Mouse (Mus musculus) embryonic stem cell, embryonic (primary cell): ENCODE measurements at regions not wholly inside any gene's neighbourhood (a gene's known extent, or its start where the extent isn't known, plus 50 kb on each side); places are given as distances from the start of the nearest gene placed in this dataset.

Experiments
- CTCF ChIA-PET, 4 experiments: fragments of 300-600 bp in 2 of 4; fragments of 350-600 bp in 2 of 4; sonication (Branson Sonifier 250); formaldehyde crosslinking; loops; one replicate each; lab custom pipeline; 2022; ENCODE audit warnings: inconsistent platforms in 2 of 4; lab: Charles Lee
- POLR2A ChIA-PET, 4 experiments: fragments of 300-600 bp in 2 of 4; fragments of 350-600 bp in 2 of 4; sonication (Branson Sonifier 250); formaldehyde crosslinking; loops; one replicate each; lab custom pipeline; 2022; ENCODE audit warnings: antibody characterized with exemption in 4 of 4, inconsistent platforms in 1 of 4; lab: Charles Lee

DNA sequence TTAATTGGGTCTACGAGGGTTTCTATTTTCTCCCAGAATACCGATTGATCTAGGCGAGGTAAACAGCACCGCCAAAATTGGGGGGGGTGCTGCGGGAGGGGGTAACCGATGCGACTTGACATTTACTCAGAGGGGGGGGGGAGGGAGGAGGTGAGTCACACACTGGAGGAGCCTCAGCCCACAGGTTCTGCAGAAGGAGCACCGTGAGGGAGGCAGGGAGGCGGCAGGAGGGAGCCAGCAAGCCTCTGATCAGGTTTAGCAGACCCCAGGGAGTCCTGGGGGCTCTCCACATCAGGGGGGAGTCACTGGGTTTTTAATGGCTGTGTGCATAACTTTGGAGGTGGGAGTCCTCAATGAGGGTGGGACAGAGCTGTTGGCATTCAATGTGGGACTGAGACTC is 51.3 kb upstream of the Ier5l start:
- POLR2A ChIA-PET: interaction anchor here in 3 of 4 experiments (0.7 to 2.3 kb wide), 5 partner anchors 9 to 51 kb away, joined by 3 to 11 read pairs (median 4); partner anchors contain the start of gene Ier5l (in 3 of the 3)
- CTCF ChIA-PET: interaction anchor here in 1 of 4 experiments (0.6 kb wide), 1 partner anchor 102 kb away, joined by 4 read pairs; no protein-coding TSS in a partner anchor

GRCm38 (mm10) chr2:30525831-30526230 is 51.8 kb upstream of the Ier5l start:
- ChIA-PET POLR2A (interaction anchor here in 3 of 4 experiments (0.7 to 2.3 kb wide), 7 partner anchors 9 to 52 kb away, joined by 3 to 11 read pairs (median 5); partner anchors contain the start of gene Ier5l (in 3 of the 3)), CTCF (interaction anchor here in 3 of 4 experiments (0.6 to 1.2 kb wide), 3 partner anchors 9 to 245 kb away, joined by 3 to 4 read pairs (median 4); no protein-coding TSS in a partner anchor)

GRCm38 (mm10) chr2:30527495-30527894 is 53.5 kb upstream of the Ier5l start:
- ChIA-PET CTCF (interaction anchor here in 1 of 4 experiments (0.6 to 1.7 kb wide), 3 partner anchors 86 to 267 kb away, joined by 3 to 8 read pairs (median 3); no protein-coding TSS in a partner anchor), POLR2A (interaction anchor here in 2 of 4 experiments (0.9 to 1.5 kb wide), 3 partner anchors 8 to 53 kb away, joined by 3 to 5 read pairs (median 4); partner anchors contain the start of gene Ier5l (in 1 of the 2))

GRCm38 (mm10) chr2:30532948-30533347 is 58.9 kb upstream of the Ier5l start:
- POLR2A ChIA-PET: interaction anchor here in 3 of 4 experiments (0.6 to 1.8 kb wide), 10 partner anchors 12 to 275 kb away, joined by 3 to 19 read pairs (median 4); partner anchors contain the start of gene Ntmt1 (in 1 of the 3)
- CTCF ChIA-PET: interaction anchor here in 3 of 4 experiments (0.7 to 1.5 kb wide), 3 partner anchors 21 to 97 kb away, joined by 3 to 5 read pairs (median 4); no protein-coding TSS in a partner anchor

- ChIA-PET POLR2A (interaction anchor here in 3 of 4 experiments (0.6 to 2.4 kb wide), 13 partner anchors 10 to 238 kb away, joined by 3 to 19 read pairs (median 4); partner anchors contain the start of gene Ier5l (in 1 of the 3)), CTCF (interaction anchor here in 3 of 4 experiments (0.7 to 1.5 kb wide), 3 partner anchors 20 to 97 kb away, joined by 3 to 5 read pairs (median 4); no protein-coding TSS in a partner anchor)
Measured at GRCm38 (mm10) chr2:30533367-30533766, 59.3 kb upstream of the Ier5l start.

- POLR2A ChIA-PET: interaction anchor here (0.6 to 2.9 kb wide), 25 partner anchors 9 to 384 kb away, joined by 3 to 17 read pairs (median 4); partner anchors contain the start of gene Ier5l (in 3 of the 4)
- CTCF ChIA-PET: interaction anchor here in 3 of 4 experiments (0.6 to 1.7 kb wide), 6 partner anchors 8 to 400 kb away, joined by 3 to 4 read pairs (median 3); no protein-coding TSS in a partner anchor
Measured at GRCm38 (mm10) chr2:30534485-30534884, 60.4 kb upstream of the Cstad start.

DNA sequence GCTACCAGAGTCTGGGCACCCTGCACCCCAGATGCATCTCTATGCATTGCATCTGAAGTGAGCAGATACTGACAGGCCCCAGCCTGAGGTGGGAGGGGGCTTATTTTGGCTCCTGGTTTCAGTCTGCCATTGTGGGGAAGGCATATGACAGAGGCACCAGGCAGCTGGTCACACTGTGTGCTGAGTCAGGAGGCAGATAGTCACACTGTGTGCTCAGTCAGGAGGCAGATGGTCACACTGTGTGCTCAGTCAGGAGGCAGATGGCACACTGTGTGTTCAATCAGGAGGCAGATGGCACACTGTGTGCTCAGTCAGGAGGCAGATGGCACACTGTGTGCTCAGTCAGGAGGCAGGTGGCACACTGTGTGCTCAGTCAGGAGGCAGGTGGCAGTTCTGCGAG is 55.5 kb upstream of the Cstad start:
- ChIA-PET CTCF (no interaction called here), POLR2A (interaction anchor here in 1 of 4 experiments (1.3 kb wide), 1 partner anchor 19 kb away, joined by 3 read pairs; no protein-coding TSS in a partner anchor)

- ChIA-PET POLR2A (interaction anchor here in 2 of 4 experiments (0.7 to 2.5 kb wide), 5 partner anchors 21 to 757 kb away, joined by 3 to 14 read pairs (median 3); partner anchors contain the start of gene Ier5l (in 1 of the 2)), CTCF (interaction anchor here in 2 of 4 experiments (0.7 to 1.0 kb wide), 2 partner anchors 13 to 193 kb away, joined by 3 to 6 read pairs; no protein-coding TSS in a partner anchor)
Measured at GRCm38 (mm10) chr2:30541541-30541940, 53.3 kb upstream of the Cstad start.

GRCm38 (mm10) chr2:30544782-30545435 is 49.9 kb upstream of the Cstad start:
- ChIA-PET CTCF (interaction anchor here in 3 of 4 experiments (0.5 to 1.0 kb wide), 3 partner anchors 163 to 250 kb away, joined by 3 to 5 read pairs (median 3); no protein-coding TSS in a partner anchor), POLR2A (interaction anchor here in 2 of 4 experiments (1.1 to 3.1 kb wide), 6 partner anchors 9 to 216 kb away, joined by 3 to 12 read pairs (median 6); partner anchors contain the start of gene Ier5l (in 2 of the 2))
